ENCODE assay signal across 9 mouse cellular contexts in genomic region chr9:115710039-115710739, GRCm38 (mm10).
DNase-seq lines count a peak whose midpoint lies in the region; ATAC-seq and TF ChIP-seq lines count a peak whose summit lies in the region.
"Had no signal": no experiment of that assay in that cellular context is flagged by ENCODE, and none has a peak within 500 bp of the region (broad histone marks: within the 10 kb centered on the region; RNA-seq: fewer than 3 reads in every experiment).

No protein-coding gene starts in this region.

- no peak overlapping the region for H3K4me2 ChIP-seq in forebrain, postnatal 0 days (ENCODE audit: low read depth)
- no peak overlapping the region for H3K4me2 ChIP-seq in forebrain, embryonic 12.5 days
- no peak overlapping the region for H3K4me2 ChIP-seq in midbrain, embryonic 11.5 days
- no peak overlapping the region for H3K4me2 ChIP-seq in midbrain, embryonic 15.5 days
- H3K4me2 ChIP-seq in forebrain, embryonic 13.5 days = no peak overlapping the region
- H3K4me2 ChIP-seq: liver, embryonic 15.5 days had no signal

- 62% methylated on average over 14 of the region's 14 CpGs for WGBS in forebrain, postnatal 0 days
- 82% methylated on average over 14 of the region's 14 CpGs for WGBS in forebrain, embryonic 12.5 days
- WGBS in midbrain, embryonic 11.5 days = 84% methylated on average over 14 of the region's 14 CpGs
- WGBS in midbrain, embryonic 15.5 days = 85% methylated on average over 14 of the region's 14 CpGs
- WGBS in forebrain, embryonic 13.5 days = 82% methylated on average over 14 of the region's 14 CpGs

- ATAC-seq in forebrain, postnatal 0 days = no peak
- no peak for ATAC-seq in forebrain, embryonic 12.5 days (ENCODE audit: low FRiP score)
- no peak for ATAC-seq in midbrain, embryonic 11.5 days (ENCODE audit: low FRiP score)
- ATAC-seq in midbrain, embryonic 15.5 days (replicated peaks) = no peak
- ATAC-seq in activated CD4-positive, CD25-positive, alpha-beta regulatory T cell, adult 4 months = peak; percentile 40
- ATAC-seq in hematopoietic stem cell, adult 5-6 weeks (replicated peaks in 1 of 2; ENCODE audit: insufficient read depth in 1 of 2, low FRiP score in 2 of 2, low TSS enrichment in 1 of 2, low read depth in 1 of 2, poor library complexity in 2 of 2, severe bottlenecking in 2 of 2) = peak; percentile 28 to 46; a peak in 3 of 4 replicates
- no peak for ATAC-seq in forebrain, embryonic 13.5 days

- H3K4me3 ChIP-seq in forebrain, postnatal 0 days (ENCODE audit: low read depth, low read length) = no peak overlapping the region
- no peak overlapping the region for H3K4me3 ChIP-seq in forebrain, embryonic 12.5 days (replicated peaks)
- no peak overlapping the region for H3K4me3 ChIP-seq in midbrain, embryonic 11.5 days (ENCODE audit: low read depth, low read length)
- H3K4me3 ChIP-seq in midbrain, embryonic 15.5 days = no peak overlapping the region
- no peak overlapping the region for H3K4me3 ChIP-seq in forebrain, embryonic 13.5 days
- H3K4me3 ChIP-seq: liver, embryonic 15.5 days had no signal

- TF ChIP-seq CTCF in forebrain, postnatal 0 days (IDR thresholded peaks at IDR 0.05; ENCODE audit: low read depth) = peak; percentile 64

- no peaks in the 10 kb centered on the region for H3K27me3 ChIP-seq in forebrain, postnatal 0 days (ENCODE audit: insufficient read depth, low read length)
- no peaks in the 10 kb centered on the region for H3K27me3 ChIP-seq in forebrain, embryonic 12.5 days
- H3K27me3 ChIP-seq in midbrain, embryonic 11.5 days (ENCODE audit: control insufficient read depth, insufficient read depth, low read length) = no peaks in the 10 kb centered on the region
- no peaks in the 10 kb centered on the region for H3K27me3 ChIP-seq in midbrain, embryonic 15.5 days (replicated peaks)
- H3K27me3 ChIP-seq in forebrain, embryonic 13.5 days = no peaks in the 10 kb centered on the region
- H3K27me3 ChIP-seq: liver, embryonic 15.5 days had no signal

- no peaks in the 10 kb centered on the region for H3K36me3 ChIP-seq in forebrain, postnatal 0 days (ENCODE audit: insufficient read depth)
- H3K36me3 ChIP-seq in forebrain, embryonic 12.5 days (replicated peaks) = no peaks in the 10 kb centered on the region
- H3K36me3 ChIP-seq in midbrain, embryonic 11.5 days (ENCODE audit: control insufficient read depth, insufficient read depth, low read length) = no peaks in the 10 kb centered on the region
- H3K36me3 ChIP-seq in midbrain, embryonic 15.5 days (replicated peaks) = no peaks in the 10 kb centered on the region
- H3K36me3 ChIP-seq in forebrain, embryonic 13.5 days (ENCODE audit: poor library complexity, severe bottlenecking) = no peaks in the 10 kb centered on the region
- H3K36me3 ChIP-seq: liver, embryonic 15.5 days had no signal

- H3K9me3 ChIP-seq in forebrain, postnatal 0 days (ENCODE audit: low read length) = no peaks in the 10 kb centered on the region
- H3K9me3 ChIP-seq in forebrain, embryonic 12.5 days = no peaks in the 10 kb centered on the region
- no peaks in the 10 kb centered on the region for H3K9me3 ChIP-seq in midbrain, embryonic 11.5 days (ENCODE audit: control insufficient read depth, low read length)
- no peaks in the 10 kb centered on the region for H3K9me3 ChIP-seq in midbrain, embryonic 15.5 days
- H3K9me3 ChIP-seq in forebrain, embryonic 13.5 days (replicated peaks) = no peaks in the 10 kb centered on the region
- H3K9me3 ChIP-seq: liver, embryonic 15.5 days had no signal

- no peak overlapping the region for H3K27ac ChIP-seq in forebrain, postnatal 0 days (ENCODE audit: low read depth, low read length)
- no peak overlapping the region for H3K27ac ChIP-seq in forebrain, embryonic 12.5 days
- no peak overlapping the region for H3K27ac ChIP-seq in midbrain, embryonic 11.5 days (ENCODE audit: low read depth, low read length)
- no peak overlapping the region for H3K27ac ChIP-seq in midbrain, embryonic 15.5 days
- no peak overlapping the region for H3K27ac ChIP-seq in forebrain, embryonic 13.5 days
- H3K27ac ChIP-seq: liver, embryonic 15.5 days had no signal

- no peaks in the 10 kb centered on the region for H3K4me1 ChIP-seq in forebrain, postnatal 0 days (ENCODE audit: insufficient read depth)
- H3K4me1 ChIP-seq in forebrain, embryonic 12.5 days = peaks cover 16% of the 10 kb centered on the region
- H3K4me1 ChIP-seq in midbrain, embryonic 11.5 days (ENCODE audit: control insufficient read depth, insufficient read depth, low read length) = peaks cover 4% of the 10 kb centered on the region; the same call in 1 of the 2 replicates
- peaks cover 9% of the 10 kb centered on the region for H3K4me1 ChIP-seq in midbrain, embryonic 15.5 days
- peaks cover 15% of the 10 kb centered on the region for H3K4me1 ChIP-seq in forebrain, embryonic 13.5 days
- H3K4me1 ChIP-seq: liver, embryonic 15.5 days had no signal

- DNase-seq in forebrain, postnatal 0 days = peak; percentile 31
- DNase-seq in midbrain, embryonic 11.5 days (ENCODE audit: low spot score, missing footprints) = peak; percentile 86
- peak; percentile 60 for DNase-seq in naive thymus-derived CD4-positive, alpha-beta T cell, adult 2 months (ENCODE audit: low read depth)

- H3K9ac ChIP-seq in forebrain, postnatal 0 days = no peak overlapping the region
- no peak overlapping the region for H3K9ac ChIP-seq in forebrain, embryonic 12.5 days
- H3K9ac ChIP-seq in midbrain, embryonic 11.5 days (ENCODE audit: low read length) = no peak overlapping the region
- no peak overlapping the region for H3K9ac ChIP-seq in midbrain, embryonic 15.5 days
- no peak overlapping the region for H3K9ac ChIP-seq in forebrain, embryonic 13.5 days
- H3K9ac ChIP-seq: liver, embryonic 15.5 days had no signal

Comparison
In these comparisons a context has a peak if more than half of its experiments do, and no peak if none do; other contexts are left out.
1. ATAC-seq: peak in activated CD4-positive, CD25-positive, alpha-beta regulatory T cell, adult 4 months (single experiment) and hematopoietic stem cell, adult 5-6 weeks (2 of 2); none in forebrain, postnatal 0 days (single experiment), forebrain, embryonic 12.5 days (single experiment), midbrain, embryonic 11.5 days (single experiment), midbrain, embryonic 15.5 days (single experiment) and forebrain, embryonic 13.5 days (single experiment).
2. DNase-seq: peak in every context shown above with its lines; median percentile 86 in midbrain, embryonic 11.5 days; 60 in naive thymus-derived CD4-positive, alpha-beta T cell, adult 2 months; 31 in forebrain, postnatal 0 days.